Mouse (Mus musculus): ENCODE measurements at regions not wholly inside any gene's neighbourhood (a gene's known extent, or its start where the extent isn't known, plus 50 kb on each side); places are given as distances from the start of the nearest gene placed in this dataset.

- H3K79me2 ChIP-seq (ENCODE audit: inconsistent target) = no peaks in the 10 kb centered on the region
- no peak overlapping the region for H3K27ac ChIP-seq
- 95% methylated on average over 7 of the region's 7 CpGs for WGBS (ENCODE audit: missing documents)
- H3K4me3 ChIP-seq (ENCODE audit: inconsistent target) = no peak overlapping the region
- H3K36me3 ChIP-seq (ENCODE audit: inconsistent target) = no peaks in the 10 kb centered on the region
These were observed 282.4 kb upstream of the Gm12728 start for GRCm38 (mm10) chr4:105507221-105507620.

GRCm38 (mm10) chr4:105509091-105509490 lies 280.6 kb upstream of the Gm12728 start:
- Histone ChIP-seq H3K4me3 (ENCODE audit: inconsistent target) (no peak overlapping the region), H3K79me2 (ENCODE audit: inconsistent target) (no peaks in the 10 kb centered on the region), H3K27ac (no peak overlapping the region), H3K36me3 (ENCODE audit: inconsistent target) (no peaks in the 10 kb centered on the region)
- 92% methylated on average over 3 of the region's 3 CpGs for WGBS (ENCODE audit: missing documents)

- no peak overlapping the region for H3K4me3 ChIP-seq (ENCODE audit: inconsistent target)
- no peaks in the 10 kb centered on the region for H3K36me3 ChIP-seq (ENCODE audit: inconsistent target)
- no peaks in the 10 kb centered on the region for H3K79me2 ChIP-seq (ENCODE audit: inconsistent target)
- 71% methylated on average over 1 of the region's 1 CpGs for WGBS (ENCODE audit: missing documents)
- H3K27ac ChIP-seq = no peak overlapping the region
These were observed 279.3 kb upstream of the Gm12728 start for GRCm38 (mm10) chr4:105510406-105510805.

- Histone ChIP-seq H3K27ac (no peak overlapping the region), H3K36me3 (ENCODE audit: inconsistent target) (no peaks in the 10 kb centered on the region), H3K79me2 (ENCODE audit: inconsistent target) (no peaks in the 10 kb centered on the region), H3K4me3 (ENCODE audit: inconsistent target) (no peak overlapping the region)
- WGBS (ENCODE audit: missing documents) = 80% methylated on average over 2 of the region's 2 CpGs
These were observed 264.5 kb upstream of the Gm12728 start for GRCm38 (mm10) chr4:105525135-105525534.

GRCm38 (mm10) chr4:105526755-105527154 lies 262.9 kb upstream of the Gm12728 start:
- 95% methylated on average over 7 of the region's 7 CpGs for WGBS (ENCODE audit: missing documents)
- no peak overlapping the region for H3K27ac ChIP-seq
- H3K36me3 ChIP-seq (ENCODE audit: inconsistent target) = no peaks in the 10 kb centered on the region
- no peak overlapping the region for H3K4me3 ChIP-seq (ENCODE audit: inconsistent target)
- H3K79me2 ChIP-seq (ENCODE audit: inconsistent target) = no peaks in the 10 kb centered on the region

GRCm38 (mm10) chr4:105527316-105527715 lies 262.4 kb upstream of the Gm12728 start:
- Histone ChIP-seq H3K27ac (no peak overlapping the region), H3K4me3 (ENCODE audit: inconsistent target) (no peak overlapping the region), H3K36me3 (ENCODE audit: inconsistent target) (no peaks in the 10 kb centered on the region), H3K79me2 (ENCODE audit: inconsistent target) (no peaks in the 10 kb centered on the region)
- 88% methylated on average over 3 of the region's 3 CpGs for WGBS (ENCODE audit: missing documents)

- whole genome bisulfite sequencing (ENCODE audit: missing documents) = 93% methylated on average over 16 of the region's 16 CpGs
- Histone ChIP-seq H3K36me3 (ENCODE audit: inconsistent target) (no peaks in the 10 kb centered on the region), H3K27ac (no peak overlapping the region), H3K4me3 (ENCODE audit: inconsistent target) (no peak overlapping the region), H3K79me2 (ENCODE audit: inconsistent target) (no peaks in the 10 kb centered on the region)
These were observed 257.8 kb upstream of the Gm12728 start for GRCm38 (mm10) chr4:105531651-105532425.

GRCm38 (mm10) chr4:105535451-105535850 lies 254.2 kb upstream of the Gm12728 start:
- H3K4me3 ChIP-seq (ENCODE audit: inconsistent target) = no peak overlapping the region
- 69% methylated on average over 6 of the region's 6 CpGs for WGBS (ENCODE audit: missing documents)
- no peaks in the 10 kb centered on the region for H3K79me2 ChIP-seq (ENCODE audit: inconsistent target)
- no peak overlapping the region for H3K27ac ChIP-seq
- H3K36me3 ChIP-seq (ENCODE audit: inconsistent target) = no peaks in the 10 kb centered on the region

GRCm38 (mm10) chr4:105545486-105545885 lies 244.2 kb upstream of the Gm12728 start:
- H3K27ac ChIP-seq = no peak overlapping the region
- H3K4me3 ChIP-seq (ENCODE audit: inconsistent target) = no peak overlapping the region
- H3K36me3 ChIP-seq (ENCODE audit: inconsistent target) = no peaks in the 10 kb centered on the region
- no peaks in the 10 kb centered on the region for H3K79me2 ChIP-seq (ENCODE audit: inconsistent target)
- WGBS (ENCODE audit: missing documents) = 79% methylated on average over 2 of the region's 2 CpGs

GRCm38 (mm10) chr4:105549744-105550440 lies 239.8 kb upstream of the Gm12728 start:
- Histone ChIP-seq H3K4me3 (ENCODE audit: inconsistent target) (no peak overlapping the region), H3K27ac (no peak overlapping the region), H3K79me2 (ENCODE audit: inconsistent target) (no peaks in the 10 kb centered on the region), H3K36me3 (ENCODE audit: inconsistent target) (no peaks in the 10 kb centered on the region)
- 81% methylated on average over 7 of the region's 7 CpGs for WGBS (ENCODE audit: missing documents)

- Histone ChIP-seq H3K27ac (no peak overlapping the region), H3K79me2 (ENCODE audit: inconsistent target) (no peaks in the 10 kb centered on the region), H3K4me3 (ENCODE audit: inconsistent target) (no peak overlapping the region), H3K36me3 (ENCODE audit: inconsistent target) (no peaks in the 10 kb centered on the region)
- WGBS (ENCODE audit: missing documents) = 94% methylated on average over 4 of the region's 4 CpGs
These were observed 237.5 kb upstream of the Gm12728 start for GRCm38 (mm10) chr4:105551966-105552685.

GRCm38 (mm10) chr4:105554994-105555393 lies 234.7 kb upstream of the Gm12728 start:
- no peak overlapping the region for H3K4me3 ChIP-seq (ENCODE audit: inconsistent target)
- no peaks in the 10 kb centered on the region for H3K36me3 ChIP-seq (ENCODE audit: inconsistent target)
- no peak overlapping the region for H3K27ac ChIP-seq
- 89% methylated on average over 8 of the region's 8 CpGs for WGBS (ENCODE audit: missing documents)
- no peaks in the 10 kb centered on the region for H3K79me2 ChIP-seq (ENCODE audit: inconsistent target)

GRCm38 (mm10) chr4:105555941-105556340 lies 233.7 kb upstream of the Gm12728 start:
- H3K79me2 ChIP-seq (ENCODE audit: inconsistent target) = no peaks in the 10 kb centered on the region
- no peaks in the 10 kb centered on the region for H3K36me3 ChIP-seq (ENCODE audit: inconsistent target)
- 100% methylated on average over 3 of the region's 3 CpGs for WGBS (ENCODE audit: missing documents)
- no peak overlapping the region for H3K4me3 ChIP-seq (ENCODE audit: inconsistent target)
- no peak overlapping the region for H3K27ac ChIP-seq

- Histone ChIP-seq H3K27ac (no peak overlapping the region), H3K36me3 (ENCODE audit: inconsistent target) (no peaks in the 10 kb centered on the region), H3K79me2 (ENCODE audit: inconsistent target) (no peaks in the 10 kb centered on the region), H3K4me3 (ENCODE audit: inconsistent target) (no peak overlapping the region)
- WGBS (ENCODE audit: missing documents) = 80% methylated on average over 2 of the region's 2 CpGs
These were observed 232.3 kb upstream of the Gm12728 start for GRCm38 (mm10) chr4:105557396-105557795.

- H3K36me3 ChIP-seq (ENCODE audit: inconsistent target) = no peaks in the 10 kb centered on the region
- H3K27ac ChIP-seq = no peak overlapping the region
- 80% methylated on average over 3 of the region's 3 CpGs for WGBS (ENCODE audit: missing documents)
- no peaks in the 10 kb centered on the region for H3K79me2 ChIP-seq (ENCODE audit: inconsistent target)
- no peak overlapping the region for H3K4me3 ChIP-seq (ENCODE audit: inconsistent target)
These were observed 229.6 kb upstream of the Gm12728 start for GRCm38 (mm10) chr4:105560055-105560454.
